Mouse (Mus musculus) 3134 (cell line): ENCODE measurements around the gene Bms1.

ENCODE experiments used
- DNase-seq: peaks from one replicate; pipeline ENCODE4 v3.0.0-alpha.2; 2011; ENCODE audit warnings: low spot score; ENCODE audit not compliant: insufficient read length; ENCODE audit errors: extremely low read depth

Gene Bms1

GRCm38 (mm10) chr6:118419050-118419920 lies at the start of gene Bms1:
Gene Bms1, minus strand, starts transcription at chr6:118419474.
- peak; percentile 96 for DNase-seq

DNA sequence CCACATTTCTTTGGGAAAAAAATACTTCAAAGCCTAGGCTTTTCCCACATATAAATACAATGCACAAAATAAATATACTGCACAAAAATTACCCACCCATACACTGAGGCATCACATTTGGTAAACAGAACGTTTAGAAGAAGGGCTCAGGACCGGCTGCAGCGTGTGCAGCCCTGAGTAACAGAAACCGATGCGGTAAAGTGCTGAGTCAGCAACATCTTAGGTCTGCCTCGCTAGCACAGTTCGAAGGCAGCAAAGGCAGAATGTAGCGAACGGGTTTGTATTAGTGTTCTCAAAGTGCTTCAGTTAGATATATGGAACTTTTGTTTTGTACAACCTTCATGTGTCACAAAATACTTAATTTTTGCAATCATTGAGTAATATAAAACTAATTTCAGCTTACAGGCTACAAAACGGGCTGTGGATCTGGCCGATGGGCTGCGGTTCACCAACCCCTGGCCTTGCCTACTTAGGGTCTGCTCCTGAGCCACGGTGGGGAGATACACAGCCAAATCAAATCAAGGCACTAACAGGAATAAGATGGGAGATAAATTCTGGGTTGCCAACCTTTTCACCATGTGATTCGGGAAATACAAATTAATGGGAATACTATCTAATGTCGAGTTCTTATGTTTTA lies 42.9 kb upstream of the Bms1 start:
- no peak for DNase-seq

DNA sequence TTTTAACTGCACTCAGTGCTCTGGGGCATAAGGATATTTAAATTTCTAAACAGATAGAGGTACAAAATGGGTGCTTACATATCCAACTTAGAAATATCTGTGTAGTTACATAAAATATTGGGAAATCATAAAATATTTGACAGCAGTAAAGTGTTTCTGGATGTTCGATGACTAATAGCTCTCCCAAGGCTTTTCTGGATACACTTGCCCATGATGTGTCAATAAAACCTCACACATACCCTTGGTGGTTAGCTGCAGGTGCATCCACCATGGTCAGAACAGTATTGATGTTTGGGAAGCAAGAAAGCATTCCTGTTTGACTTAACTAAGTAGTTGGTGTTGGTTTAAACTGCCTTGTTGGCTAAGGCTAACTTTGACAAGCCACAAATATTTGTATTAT lies 38.5 kb upstream of the Bms1 start:
- DNase-seq = no peak

GRCm38 (mm10) chr6:118455042-118455631 lies 35.9 kb upstream of the Bms1 start, which contains the start of gene Zfp248:
Gene Zfp248, minus strand, starts transcription at chr6:118455528.
- DNase-seq = peak; percentile 94

DNA sequence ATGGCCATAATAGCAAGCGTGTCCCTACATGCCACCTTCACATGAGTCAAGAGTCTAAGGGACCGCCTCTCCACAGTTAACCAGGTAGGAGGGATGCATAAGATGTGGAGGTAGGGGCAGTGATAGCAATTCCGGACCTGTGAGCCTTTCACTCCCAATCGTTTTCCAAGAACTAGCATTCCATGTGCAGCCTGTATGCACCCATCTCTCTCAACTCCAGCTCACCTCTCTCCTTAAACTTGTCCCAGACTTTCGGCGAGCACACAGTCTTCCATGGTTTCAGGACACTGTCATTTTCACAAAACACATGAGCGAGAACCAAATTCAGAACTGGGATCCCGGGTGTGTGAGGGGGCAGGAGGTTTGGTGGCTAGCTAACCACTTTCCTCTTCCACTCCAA lies 35.2 kb upstream of the Bms1 start:
- no peak for DNase-seq

DNA sequence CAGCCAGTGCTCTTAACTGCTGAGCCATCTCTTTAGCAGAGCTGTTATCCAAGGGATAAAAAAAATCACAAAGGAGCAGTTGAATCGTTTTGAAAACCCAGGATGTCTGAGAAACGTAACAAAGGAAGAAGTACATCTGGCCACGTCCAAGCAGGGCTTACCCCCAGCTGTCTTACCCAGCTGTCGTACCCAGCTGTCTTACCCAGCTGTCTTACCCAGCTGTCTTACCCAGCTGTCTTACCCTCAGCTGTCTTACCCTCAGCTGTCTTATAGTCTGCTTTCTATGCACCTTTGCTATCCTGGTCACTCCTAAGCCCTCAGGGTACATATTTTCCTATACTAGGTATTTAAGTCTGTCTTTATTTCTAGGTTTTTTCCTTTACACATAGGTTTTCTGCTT lies 12.2 kb upstream of the Bms1 start:
- no peak for DNase-seq

DNA sequence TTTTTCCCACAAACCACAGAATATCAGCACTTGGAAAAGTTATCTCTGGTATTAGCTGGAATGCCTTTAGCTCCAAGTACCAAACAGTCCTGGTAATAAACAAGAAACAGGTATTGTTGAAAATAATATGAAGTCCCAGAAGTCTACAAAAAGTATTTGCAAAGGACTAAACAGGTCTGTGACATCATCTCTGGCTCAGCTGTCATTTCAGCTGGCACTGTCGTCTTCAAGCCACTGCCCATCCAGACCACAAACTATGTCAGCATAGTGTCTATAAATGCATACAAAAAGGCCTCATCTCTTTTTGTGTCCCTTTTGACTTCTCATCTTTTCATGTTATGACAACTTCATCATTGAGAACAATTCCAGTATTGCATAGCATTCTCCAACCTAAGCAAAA lies 7.4 kb upstream of the Bms1 start:
- DNase-seq = no peak

DNA sequence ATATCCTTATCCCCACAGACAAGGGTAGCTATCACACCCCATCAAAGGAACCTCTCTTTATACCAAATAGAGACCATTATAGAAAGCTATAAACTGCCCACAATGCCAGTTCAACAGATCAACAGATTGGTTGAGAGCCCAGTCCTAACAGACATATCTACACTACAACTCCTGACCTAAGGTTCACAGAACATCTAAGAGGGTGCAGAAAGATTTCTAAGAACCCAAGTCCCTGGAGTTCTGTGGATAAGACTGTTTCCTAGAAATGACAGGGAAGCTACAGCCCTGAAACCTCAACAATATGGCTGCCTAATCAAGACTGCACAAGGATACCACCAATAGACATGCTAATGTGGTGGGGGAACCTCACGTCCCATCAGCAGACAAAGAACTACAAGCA lies 8.8 kb downstream of the Bms1 start:
- no peak for DNase-seq

GRCm38 (mm10) chr6:118408510-118408909 lies 10.8 kb downstream of the Bms1 start:
- no peak for DNase-seq

DNA sequence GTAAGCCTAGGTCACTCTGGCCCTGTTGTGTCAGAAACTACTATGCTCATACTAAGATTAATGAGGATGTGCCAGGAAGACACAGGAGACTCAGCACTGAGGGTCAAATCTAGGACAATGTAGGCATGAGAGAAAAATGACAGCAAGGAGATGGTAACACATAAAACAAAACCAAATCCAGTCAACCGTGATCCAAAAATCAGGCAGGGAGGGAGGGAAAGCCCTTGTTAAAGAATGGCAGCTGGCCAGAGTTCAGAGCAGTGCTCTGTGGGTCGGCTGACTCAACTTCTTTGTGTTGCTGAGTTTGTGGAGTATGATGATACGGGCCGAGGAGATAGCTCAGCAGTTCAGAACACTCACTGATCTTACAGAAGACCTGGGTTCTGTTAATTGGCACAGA lies 12.9 kb downstream of the Bms1 start:
- no peak for DNase-seq

DNA sequence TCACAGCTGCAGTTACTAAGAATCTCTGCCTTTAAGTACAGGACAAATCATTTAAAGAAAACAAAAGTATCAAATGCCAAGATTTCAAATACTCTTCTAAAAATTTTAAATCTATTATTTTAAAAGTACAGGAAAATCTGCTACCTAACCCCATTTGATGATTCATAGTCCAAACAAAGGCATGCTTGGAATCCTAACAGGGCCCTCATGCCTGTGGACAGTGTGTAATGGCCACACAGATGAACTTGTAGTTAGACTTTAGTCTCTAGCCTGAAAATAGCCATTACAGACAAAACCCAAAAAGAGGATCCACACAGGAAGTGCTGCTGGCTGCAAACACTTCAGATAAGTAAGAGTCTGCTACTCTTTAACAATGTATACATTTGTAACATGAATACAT lies 28.5 kb downstream of the Bms1 start:
- DNase-seq = no peak

DNA sequence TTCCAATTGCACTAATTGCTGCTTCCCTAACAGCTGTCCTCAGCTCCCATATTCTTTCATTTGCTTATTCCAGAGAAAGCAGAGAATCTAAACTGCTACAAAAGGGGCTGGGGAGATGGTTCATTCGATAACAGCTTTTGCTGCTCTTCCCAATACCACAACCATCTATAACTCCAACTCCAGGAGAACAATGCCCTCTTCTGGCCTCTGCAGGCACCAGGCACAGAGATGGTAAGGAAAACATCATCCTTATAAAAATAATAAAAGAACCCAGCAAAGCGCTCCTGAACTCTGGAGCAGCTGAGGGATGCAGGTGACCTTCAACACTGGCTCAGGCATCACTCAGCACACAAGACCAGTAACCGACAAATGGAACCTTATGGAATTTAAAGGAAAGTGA lies 33.3 kb downstream of the Bms1 start:
- no peak for DNase-seq

DNA sequence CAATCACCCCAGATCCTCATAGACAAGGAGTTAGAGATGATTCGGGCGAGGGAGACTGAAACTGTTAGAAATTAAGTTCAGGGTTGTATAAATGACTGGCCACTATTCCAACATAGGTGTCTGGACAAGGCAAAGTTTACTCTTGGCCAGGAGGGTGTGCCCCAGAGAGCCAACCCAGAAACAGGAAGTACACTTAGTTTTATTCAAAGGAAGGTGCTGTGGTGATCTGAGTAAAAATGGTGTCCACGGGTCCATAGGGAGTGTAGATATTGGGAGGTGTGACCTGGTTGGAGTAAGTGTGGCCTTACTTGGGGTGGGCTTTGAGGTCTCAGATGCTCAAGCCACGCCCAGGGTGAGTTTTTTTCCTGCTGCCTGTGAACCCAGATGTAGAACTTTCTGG lies 38.0 kb downstream of the Bms1 start:
- DNase-seq = no peak

DNA sequence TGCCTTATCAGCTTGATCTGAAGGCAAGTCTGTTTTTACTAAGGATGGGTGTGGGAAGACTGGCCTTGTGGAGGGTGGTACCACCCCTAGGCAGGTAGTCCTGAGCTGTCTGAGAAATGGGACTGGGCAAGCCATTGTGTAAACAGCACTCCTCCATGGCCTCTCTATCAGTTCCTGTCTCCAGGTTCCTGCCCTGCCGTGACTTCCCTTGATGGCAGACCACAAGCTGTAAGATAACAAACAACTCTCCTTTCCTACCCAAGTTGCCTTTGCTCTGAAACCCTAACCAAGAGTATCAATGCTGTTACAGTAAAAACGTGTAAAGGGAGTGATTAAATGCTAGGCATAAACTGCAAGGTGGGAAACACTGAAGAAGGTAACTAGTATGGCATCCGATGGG lies 38.6 kb downstream of the Bms1 start:
- DNase-seq = no peak

DNA sequence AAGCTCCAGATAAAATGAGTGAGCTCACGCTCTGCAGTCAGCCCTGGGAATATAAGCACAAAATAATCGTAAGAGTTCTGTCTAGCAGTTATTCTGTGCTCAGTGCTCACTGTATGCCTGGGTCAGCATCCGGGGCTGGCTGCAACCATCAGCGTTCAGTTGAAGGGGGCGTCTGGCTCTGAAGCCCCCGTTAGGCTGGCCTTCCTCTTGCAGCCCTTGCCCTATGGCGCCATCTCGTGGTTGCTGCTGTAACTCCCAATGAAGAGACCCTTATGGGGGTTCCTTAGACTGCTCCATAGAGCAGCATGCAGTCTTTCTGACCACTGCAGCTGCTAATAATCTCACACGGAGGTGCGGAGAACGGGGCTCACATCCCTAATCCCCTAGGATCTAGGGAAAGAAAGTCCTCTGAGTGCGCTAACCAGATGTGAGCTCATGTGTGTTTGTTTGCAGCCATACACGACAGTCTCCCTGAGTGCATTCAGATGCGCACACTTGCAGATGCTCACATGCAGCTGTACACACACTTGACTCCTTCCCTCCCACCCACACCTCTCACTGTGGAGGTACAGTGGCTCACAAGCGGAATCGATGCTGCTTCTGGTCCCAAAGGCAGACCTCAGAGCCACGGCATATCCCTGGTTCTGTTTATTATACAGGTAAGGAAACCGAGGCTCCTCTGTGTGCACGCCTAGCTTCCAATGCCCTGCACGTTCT lies 39.7 kb downstream of the Bms1 start:
- peak; percentile 43 for DNase-seq

- no peak for DNase-seq
Measured at GRCm38 (mm10) chr6:118377611-118378010, 41.7 kb downstream of the Bms1 start.

- DNase-seq = peak; percentile 42
Measured at GRCm38 (mm10) chr6:118376023-118376422, 43.3 kb downstream of the Bms1 start.

DNA sequence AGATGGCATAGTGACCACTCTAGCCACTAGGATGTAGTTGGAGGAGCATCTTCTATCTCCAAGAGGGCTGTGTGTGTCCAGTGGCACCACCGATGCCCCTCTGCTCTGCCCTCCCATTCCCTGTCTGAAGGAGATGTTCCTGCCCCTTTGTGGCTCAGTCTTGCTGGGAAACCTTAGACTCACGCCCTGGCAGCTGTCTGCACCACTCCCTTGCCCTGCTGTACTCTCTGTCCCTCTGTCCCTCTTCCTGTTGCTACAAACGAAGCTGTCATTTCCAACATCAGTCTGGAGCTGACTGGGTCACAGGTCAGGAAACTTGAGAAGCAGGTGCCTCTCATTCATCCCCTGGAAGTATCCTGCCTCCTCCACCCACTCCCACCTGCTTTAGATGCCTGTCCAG lies 43.8 kb downstream of the Bms1 start:
- DNase-seq = no peak

DNA sequence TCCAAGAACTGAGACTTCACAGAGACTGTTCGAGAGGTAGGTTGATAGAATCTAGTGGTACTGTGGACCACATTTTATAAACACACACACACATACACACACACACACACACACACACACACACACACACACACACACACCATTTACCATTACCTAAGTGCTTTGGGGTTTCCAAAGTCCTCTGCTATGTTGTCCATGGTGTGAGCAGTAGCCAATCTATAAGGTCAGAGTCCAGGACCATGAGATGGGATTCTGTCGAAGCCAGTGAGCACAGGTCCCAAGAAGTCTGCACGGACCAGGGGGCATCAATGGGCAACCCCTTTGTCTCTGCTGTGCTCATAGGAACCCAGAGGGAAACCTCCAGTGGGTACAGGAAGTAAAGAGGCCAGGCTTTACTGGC lies 44.2 kb downstream of the Bms1 start:
- no peak for DNase-seq

DNA sequence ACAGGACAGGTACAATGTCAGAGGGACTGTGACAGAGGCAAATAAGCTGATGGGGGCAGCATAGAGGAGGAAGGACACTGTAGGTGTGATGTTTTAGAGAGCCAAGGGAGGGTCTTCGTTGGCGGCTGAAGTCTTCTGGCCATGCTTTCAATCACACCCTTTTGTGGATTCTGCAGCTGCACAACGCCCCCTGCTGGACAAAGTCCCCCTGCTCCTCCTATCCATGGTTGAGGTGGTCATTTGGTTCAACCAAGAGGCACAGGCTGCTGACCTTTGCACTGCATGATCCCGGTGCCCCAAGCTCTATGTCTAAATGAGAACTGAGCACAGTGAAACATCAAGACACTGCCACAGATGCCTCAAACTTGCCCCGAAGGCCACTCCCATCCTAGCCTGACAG lies 46.0 kb downstream of the Bms1 start:
- no peak for DNase-seq

- no peak for DNase-seq
Measured at GRCm38 (mm10) chr6:118372794-118373193, 46.5 kb downstream of the Bms1 start.
